Mouse (Mus musculus): ENCODE data around the gene Serpinc1. TPM values are rescaled to one million over a fixed set of nuclear protein-coding genes. Genes with fewer than 3 reads are reported as not detected.

The Serpinc1 gene
- polyA plus RNA-seq, 1 experiment, result 0.75 TPM

DNA sequence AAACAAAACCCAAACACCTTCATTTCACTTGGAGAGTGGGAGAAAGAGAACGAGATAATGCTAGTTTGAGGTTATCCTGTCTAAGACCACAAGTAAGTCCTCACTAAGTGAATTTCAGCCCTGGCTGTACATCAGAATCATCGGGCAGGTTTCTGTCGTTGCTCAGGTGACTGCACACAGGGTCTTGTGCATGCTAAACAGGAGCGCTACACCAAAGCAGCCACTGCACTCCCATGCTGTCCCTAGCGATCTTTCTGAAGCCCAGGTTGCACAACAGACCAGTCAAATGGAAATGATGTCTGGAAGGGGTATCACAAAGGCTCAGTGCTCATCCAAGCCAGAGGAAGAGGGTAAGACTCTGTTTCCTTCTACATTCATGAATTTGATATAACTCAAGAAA is 28.1 kb downstream of the Serpinc1 start:
- H3K4me1 ChIP-seq (ENCODE audit: control insufficient read depth, insufficient read depth, low read length), result peaks cover 1% of the 10 kb centered on the region
- no peak overlapping the region for H3K4me3 ChIP-seq (ENCODE audit: low read depth, low read length)
- no peaks in the 10 kb centered on the region for H3K9me3 ChIP-seq (replicated peaks; ENCODE audit: control insufficient read depth, insufficient read depth, low read length, poor library complexity, severe bottlenecking)
- H3K27ac ChIP-seq (ENCODE audit: insufficient read depth, low read length), result no peak overlapping the region
- H3K9ac ChIP-seq (ENCODE audit: low read depth, poor library complexity, severe bottlenecking), result no peak overlapping the region
- no peaks in the 10 kb centered on the region for H3K27me3 ChIP-seq (ENCODE audit: control insufficient read depth, insufficient read depth, low read length, poor library complexity, severe bottlenecking)
- TF ChIP-seq CTCF (IDR thresholded peaks at IDR 0.05; ENCODE audit: low read depth, low read length) (no peak), EP300 (IDR thresholded peaks at IDR 0.05; ENCODE audit: insufficient read depth, low read depth, low read length) (no peak), POLR2A (IDR thresholded peaks at IDR 0.05; ENCODE audit: insufficient read depth, low read length) (no peak)
- no peaks in the 10 kb centered on the region for H3K36me3 ChIP-seq (ENCODE audit: control insufficient read depth, insufficient read depth, low read length, poor library complexity, severe bottlenecking)

DNA sequence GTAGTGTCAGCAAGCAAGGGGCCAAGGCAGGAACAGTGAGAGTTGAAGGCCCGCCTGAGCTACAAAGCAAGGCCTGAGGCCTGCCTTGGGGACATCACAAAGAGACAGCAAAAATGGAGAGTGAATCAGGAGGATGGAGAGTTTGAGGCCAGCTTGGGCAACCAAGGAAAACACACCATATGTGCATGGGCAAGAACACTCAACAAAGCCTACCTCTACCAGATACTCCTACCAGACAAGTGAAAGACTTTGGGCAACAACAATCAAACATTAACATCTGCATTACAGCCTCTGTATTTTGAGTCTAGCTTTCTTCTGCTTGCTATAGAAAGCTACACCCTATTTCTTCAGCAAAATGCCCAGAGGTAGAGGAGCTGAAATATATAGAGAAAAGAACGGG is 29.7 kb downstream of the Serpinc1 start:
- Histone ChIP-seq H3K4me1 (ENCODE audit: control insufficient read depth, insufficient read depth, low read length) (peaks cover 1% of the 10 kb centered on the region), H3K36me3 (ENCODE audit: control insufficient read depth, insufficient read depth, low read length, poor library complexity, severe bottlenecking) (peaks cover 2% of the 10 kb centered on the region; the same call in 1 of the 2 replicates), H3K4me3 (ENCODE audit: low read depth, low read length) (no peak overlapping the region), H3K27me3 (ENCODE audit: control insufficient read depth, insufficient read depth, low read length, poor library complexity, severe bottlenecking) (no peaks in the 10 kb centered on the region), H3K9me3 (replicated peaks; ENCODE audit: control insufficient read depth, insufficient read depth, low read length, poor library complexity, severe bottlenecking) (no peaks in the 10 kb centered on the region), H3K9ac (ENCODE audit: low read depth, poor library complexity, severe bottlenecking) (no peak overlapping the region), H3K27ac (ENCODE audit: insufficient read depth, low read length) (no peak overlapping the region)
- TF ChIP-seq POLR2A (IDR thresholded peaks at IDR 0.05; ENCODE audit: insufficient read depth, low read length) (no peak), EP300 (IDR thresholded peaks at IDR 0.05; ENCODE audit: insufficient read depth, low read depth, low read length) (no peak), CTCF (IDR thresholded peaks at IDR 0.05; ENCODE audit: low read depth, low read length) (no peak)

DNA sequence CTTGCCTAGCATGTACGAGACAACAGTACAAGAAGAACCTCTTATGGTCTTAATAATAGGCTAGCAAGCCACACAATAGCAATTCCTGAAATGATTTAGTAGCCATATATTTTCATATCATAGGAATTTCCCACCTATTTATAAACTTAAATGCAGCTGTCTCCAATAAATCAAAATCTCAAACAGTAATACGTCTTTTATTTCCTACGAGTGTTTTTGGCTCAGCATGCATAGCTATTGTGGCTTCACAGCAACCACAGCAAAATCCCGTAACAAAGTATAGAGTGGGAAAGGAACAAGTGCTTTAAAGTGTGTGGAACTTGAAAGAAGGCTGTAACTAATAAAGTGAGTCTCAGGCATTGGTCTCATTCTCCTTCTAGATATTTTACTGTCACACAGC is 32.1 kb downstream of the Serpinc1 start:
- Histone ChIP-seq H3K9me3 (replicated peaks; ENCODE audit: control insufficient read depth, insufficient read depth, low read length, poor library complexity, severe bottlenecking) (no peaks in the 10 kb centered on the region), H3K4me1 (ENCODE audit: control insufficient read depth, insufficient read depth, low read length) (peaks cover 1% of the 10 kb centered on the region), H3K27me3 (ENCODE audit: control insufficient read depth, insufficient read depth, low read length, poor library complexity, severe bottlenecking) (no peaks in the 10 kb centered on the region), H3K36me3 (ENCODE audit: control insufficient read depth, insufficient read depth, low read length, poor library complexity, severe bottlenecking) (peaks cover 2% of the 10 kb centered on the region; the same call in 1 of the 2 replicates), H3K9ac (ENCODE audit: low read depth, poor library complexity, severe bottlenecking) (no peak overlapping the region), H3K27ac (ENCODE audit: insufficient read depth, low read length) (no peak overlapping the region), H3K4me3 (ENCODE audit: low read depth, low read length) (no peak overlapping the region)
- TF ChIP-seq CTCF (IDR thresholded peaks at IDR 0.05; ENCODE audit: low read depth, low read length) (no peak), EP300 (IDR thresholded peaks at IDR 0.05; ENCODE audit: insufficient read depth, low read depth, low read length) (no peak), POLR2A (IDR thresholded peaks at IDR 0.05; ENCODE audit: insufficient read depth, low read length) (no peak)

DNA sequence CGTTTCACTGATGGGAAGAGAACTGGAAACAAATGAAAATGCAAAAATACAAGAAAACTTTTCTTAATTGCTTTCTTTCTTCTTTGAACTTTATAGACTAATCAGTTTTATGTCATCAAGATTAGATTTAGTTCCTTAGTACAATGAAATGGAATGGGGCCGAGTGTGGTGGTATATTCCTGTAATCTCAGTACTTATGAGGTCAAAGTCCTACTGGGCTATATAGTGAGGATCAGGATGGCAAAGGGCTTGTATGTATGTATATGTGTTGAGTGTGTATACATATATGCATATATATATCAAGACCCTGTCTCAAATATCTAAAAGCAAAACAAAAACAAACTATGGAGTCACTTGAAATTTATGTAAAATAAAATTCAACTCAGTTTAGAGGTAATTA is 38.0 kb downstream of the Serpinc1 start:
- Histone ChIP-seq H3K9ac (ENCODE audit: low read depth, poor library complexity, severe bottlenecking) (no peak overlapping the region), H3K4me1 (ENCODE audit: control insufficient read depth, insufficient read depth, low read length) (no peaks in the 10 kb centered on the region), H3K27me3 (ENCODE audit: control insufficient read depth, insufficient read depth, low read length, poor library complexity, severe bottlenecking) (no peaks in the 10 kb centered on the region), H3K9me3 (replicated peaks; ENCODE audit: control insufficient read depth, insufficient read depth, low read length, poor library complexity, severe bottlenecking) (no peaks in the 10 kb centered on the region), H3K36me3 (ENCODE audit: control insufficient read depth, insufficient read depth, low read length, poor library complexity, severe bottlenecking) (peaks cover 15% of the 10 kb centered on the region), H3K27ac (ENCODE audit: insufficient read depth, low read length) (no peak overlapping the region), H3K4me3 (ENCODE audit: low read depth, low read length) (no peak overlapping the region)
- TF ChIP-seq CTCF (IDR thresholded peaks at IDR 0.05; ENCODE audit: low read depth, low read length), result no peak
- TF ChIP-seq EP300 (IDR thresholded peaks at IDR 0.05; ENCODE audit: insufficient read depth, low read depth, low read length), result no peak
- no peak for TF ChIP-seq POLR2A (IDR thresholded peaks at IDR 0.05; ENCODE audit: insufficient read depth, low read length)

- Histone ChIP-seq H3K27me3 (ENCODE audit: control insufficient read depth, insufficient read depth, low read length, poor library complexity, severe bottlenecking) (no peaks in the 10 kb centered on the region), H3K4me1 (ENCODE audit: control insufficient read depth, insufficient read depth, low read length) (no peaks in the 10 kb centered on the region), H3K4me3 (ENCODE audit: low read depth, low read length) (no peak overlapping the region), H3K9me3 (replicated peaks; ENCODE audit: control insufficient read depth, insufficient read depth, low read length, poor library complexity, severe bottlenecking) (no peaks in the 10 kb centered on the region), H3K27ac (ENCODE audit: insufficient read depth, low read length) (no peak overlapping the region), H3K9ac (ENCODE audit: low read depth, poor library complexity, severe bottlenecking) (no peak overlapping the region), H3K36me3 (ENCODE audit: control insufficient read depth, insufficient read depth, low read length, poor library complexity, severe bottlenecking) (peaks cover 13% of the 10 kb centered on the region)
- TF ChIP-seq EP300 (IDR thresholded peaks at IDR 0.05; ENCODE audit: insufficient read depth, low read depth, low read length) (no peak), CTCF (IDR thresholded peaks at IDR 0.05; ENCODE audit: low read depth, low read length) (no peak), POLR2A (IDR thresholded peaks at IDR 0.05; ENCODE audit: insufficient read depth, low read length) (no peak)
Observed at GRCm38 (mm10) chr1:161020051-161020450, 41.7 kb downstream of the Serpinc1 start.

DNA sequence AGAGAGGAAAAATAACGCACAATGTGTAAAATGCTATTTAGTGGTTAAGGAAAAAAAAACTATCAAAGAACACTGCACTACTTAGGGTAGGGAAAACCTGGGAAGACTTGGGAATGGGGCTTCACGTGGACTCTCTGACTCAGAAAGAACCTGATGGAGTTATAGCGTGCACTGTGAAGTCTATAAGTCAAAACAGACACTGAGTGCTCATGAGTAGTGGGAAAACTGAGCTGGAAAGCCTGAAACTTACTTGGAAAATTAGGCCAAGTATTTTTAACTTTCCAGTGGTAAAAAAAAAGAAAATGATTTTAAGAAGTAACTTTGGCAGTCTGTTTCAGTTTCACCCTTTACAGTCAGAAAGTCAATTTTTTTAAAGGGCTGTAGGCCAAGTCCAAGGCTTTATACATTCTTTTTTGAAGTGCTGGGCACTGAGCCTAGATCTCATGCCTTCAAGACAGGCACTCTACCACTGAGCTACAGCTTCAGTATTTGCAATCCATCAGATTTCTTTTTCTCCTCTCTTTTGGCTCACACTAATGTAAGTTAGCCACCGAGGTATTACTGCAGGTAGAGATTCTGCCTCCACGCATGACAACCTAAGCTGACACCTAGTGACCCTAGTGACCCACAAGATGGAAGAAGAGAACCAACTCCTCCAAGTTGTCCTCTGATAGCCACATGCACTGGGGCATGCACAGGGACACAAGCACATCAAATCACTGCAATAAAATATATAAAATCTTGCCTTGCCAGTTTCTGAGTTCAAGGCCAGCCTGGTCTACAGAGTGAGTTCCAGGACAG is 47.2 kb downstream of the Serpinc1 start:
- Histone ChIP-seq H3K27me3 (ENCODE audit: control insufficient read depth, insufficient read depth, low read length, poor library complexity, severe bottlenecking) (no peaks in the 10 kb centered on the region), H3K9ac (ENCODE audit: low read depth, poor library complexity, severe bottlenecking) (no peak overlapping the region), H3K27ac (ENCODE audit: insufficient read depth, low read length) (no peak overlapping the region), H3K36me3 (ENCODE audit: control insufficient read depth, insufficient read depth, low read length, poor library complexity, severe bottlenecking) (peaks cover 5% of the 10 kb centered on the region), H3K9me3 (replicated peaks; ENCODE audit: control insufficient read depth, insufficient read depth, low read length, poor library complexity, severe bottlenecking) (no peaks in the 10 kb centered on the region), H3K4me3 (ENCODE audit: low read depth, low read length) (no peak overlapping the region), H3K4me1 (ENCODE audit: control insufficient read depth, insufficient read depth, low read length) (no peaks in the 10 kb centered on the region)
- TF ChIP-seq POLR2A (IDR thresholded peaks at IDR 0.05; ENCODE audit: insufficient read depth, low read length), result no peak
- no peak for TF ChIP-seq EP300 (IDR thresholded peaks at IDR 0.05; ENCODE audit: insufficient read depth, low read depth, low read length)
- no peak for TF ChIP-seq CTCF (IDR thresholded peaks at IDR 0.05; ENCODE audit: low read depth, low read length)

Data from ES-Bruce4 (cell line).